Mouse (Mus musculus): ENCODE data around the gene Mta3. TPM values are rescaled to one million over a fixed set of nuclear protein-coding genes. Genes with fewer than 3 reads are reported as not detected.

Mta3 gene
- polyA plus RNA-seq, 1 experiment: 12.9 TPM

DNA sequence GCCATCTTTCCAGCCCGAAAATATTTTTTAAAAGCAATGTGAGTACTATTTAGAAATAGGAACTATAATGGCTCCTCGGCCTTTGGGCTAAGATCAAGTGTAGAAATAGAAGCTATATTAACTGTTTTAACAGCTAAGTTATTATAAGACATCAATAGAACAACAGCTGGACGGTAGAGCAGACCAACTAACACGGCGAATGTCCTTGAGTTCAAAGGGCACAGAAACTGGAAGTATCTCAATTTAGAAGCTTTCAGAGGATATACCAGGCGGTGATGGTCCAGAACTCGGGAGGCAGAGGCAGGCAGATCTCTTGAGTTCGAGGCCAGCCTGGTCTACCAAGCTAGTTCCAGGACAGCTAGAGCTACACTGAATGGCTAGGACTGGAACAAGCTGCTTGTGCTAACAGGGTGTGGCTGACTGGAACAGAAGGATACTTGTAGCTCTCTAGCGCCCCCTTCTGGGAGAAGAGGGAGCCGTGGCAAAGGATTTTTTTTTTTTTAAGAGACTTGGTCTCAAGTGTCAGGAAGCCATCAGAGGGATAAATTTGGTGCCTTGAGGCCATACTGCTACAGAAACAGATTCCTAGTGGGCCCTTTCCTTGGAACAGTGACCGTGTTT is 101.9 kb downstream of the Mta3 start:
- Histone ChIP-seq H3K4me1 (ENCODE audit: control insufficient read depth) (peaks cover 63% of the 10 kb centered on the region), H3K27me3 (ENCODE audit: control insufficient read depth) (no peaks in the 10 kb centered on the region), H3K9me3 (ENCODE audit: control insufficient read depth, low read length) (no peaks in the 10 kb centered on the region), H3K4me3 (replicated peaks) (no peak overlapping the region), H3K36me3 (ENCODE audit: control insufficient read depth) (peaks cover 77% of the 10 kb centered on the region)
- TF ChIP-seq TAL1 (IDR thresholded peaks at IDR 0.05; ENCODE audit: low read length) (no peak), GATA1 (IDR thresholded peaks at IDR 0.05; ENCODE audit: low read length) (no peak)

DNA sequence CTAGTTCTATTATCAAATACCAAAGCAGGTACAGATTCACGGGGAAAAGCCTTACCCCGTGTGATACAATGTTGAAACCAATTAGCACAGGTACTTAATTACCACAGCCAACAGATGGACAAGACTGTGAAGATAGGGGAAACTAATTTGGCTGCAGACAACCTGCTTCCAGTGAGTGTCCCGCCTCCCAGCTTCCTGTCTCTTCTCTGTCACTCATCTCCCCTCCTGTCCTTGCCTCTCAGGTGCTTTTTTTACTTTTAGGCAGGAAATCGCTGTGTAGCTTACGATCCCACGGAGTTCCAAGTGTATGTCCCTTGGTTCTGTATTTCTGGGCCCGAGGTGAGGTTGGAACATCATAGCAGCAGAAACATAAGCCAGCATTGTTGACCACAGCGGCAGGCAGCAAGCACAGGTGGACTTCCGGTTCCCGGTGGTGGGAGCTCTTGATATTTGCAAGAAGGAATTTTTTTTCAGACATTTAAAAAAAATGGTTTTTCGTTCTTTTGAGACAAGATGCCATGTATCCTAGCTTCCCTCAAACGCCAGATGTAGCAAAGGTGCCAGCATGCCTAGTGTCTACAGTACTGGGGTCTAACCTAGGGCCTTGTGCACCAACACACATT is 102.6 kb downstream of the Mta3 start:
- H3K9me3 ChIP-seq (ENCODE audit: control insufficient read depth, low read length): no peaks in the 10 kb centered on the region
- H3K4me1 ChIP-seq (ENCODE audit: control insufficient read depth): peaks cover 69% of the 10 kb centered on the region
- peak overlapping the region; percentile 59 for H3K4me3 ChIP-seq (replicated peaks)
- H3K27me3 ChIP-seq (ENCODE audit: control insufficient read depth): no peaks in the 10 kb centered on the region
- H3K36me3 ChIP-seq (ENCODE audit: control insufficient read depth): peaks cover 75% of the 10 kb centered on the region
- TF ChIP-seq TAL1 (IDR thresholded peaks at IDR 0.05; ENCODE audit: low read length) (no peak), GATA1 (IDR thresholded peaks at IDR 0.05; ENCODE audit: low read length) (no peak)

DNA sequence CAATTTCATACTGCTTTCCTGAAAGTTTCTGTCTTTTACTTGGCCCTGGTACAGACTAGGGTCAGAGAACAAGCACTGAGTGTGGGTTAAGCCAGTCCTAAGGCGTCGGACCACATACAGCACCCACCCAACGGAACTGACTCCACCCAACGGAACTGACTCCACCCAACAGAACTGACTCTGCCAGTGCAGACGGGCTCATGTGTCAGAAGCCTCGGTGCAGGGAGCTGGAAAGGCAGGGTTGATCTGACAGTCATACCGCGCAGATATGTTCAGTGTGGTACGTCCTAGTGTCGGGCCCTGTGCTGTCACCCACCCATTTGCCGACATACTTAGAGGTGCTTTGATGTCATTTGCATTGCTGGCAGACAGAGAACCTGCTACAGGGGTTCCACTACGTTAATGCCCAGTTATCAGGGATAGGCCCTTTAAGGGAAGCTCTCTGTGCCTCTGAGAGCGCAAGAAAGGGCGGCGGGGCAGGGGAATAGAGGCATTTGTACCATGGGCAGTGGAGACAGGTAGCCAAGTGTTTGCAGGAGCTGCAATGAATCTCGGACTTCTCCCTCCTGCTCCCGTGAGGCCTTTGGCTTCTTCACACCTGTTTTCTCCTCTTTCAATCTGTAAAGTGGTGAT is 103.3 kb downstream of the Mta3 start:
- Histone ChIP-seq H3K27me3 (ENCODE audit: control insufficient read depth) (no peaks in the 10 kb centered on the region), H3K4me1 (ENCODE audit: control insufficient read depth) (peaks cover 75% of the 10 kb centered on the region), H3K4me3 (replicated peaks) (peak overlapping the region; percentile 59), H3K9me3 (ENCODE audit: control insufficient read depth, low read length) (no peaks in the 10 kb centered on the region), H3K36me3 (ENCODE audit: control insufficient read depth) (peaks cover 69% of the 10 kb centered on the region)
- TF ChIP-seq GATA1 (IDR thresholded peaks at IDR 0.05; ENCODE audit: low read length) (no peak), TAL1 (IDR thresholded peaks at IDR 0.05; ENCODE audit: low read length) (no peak)

DNA sequence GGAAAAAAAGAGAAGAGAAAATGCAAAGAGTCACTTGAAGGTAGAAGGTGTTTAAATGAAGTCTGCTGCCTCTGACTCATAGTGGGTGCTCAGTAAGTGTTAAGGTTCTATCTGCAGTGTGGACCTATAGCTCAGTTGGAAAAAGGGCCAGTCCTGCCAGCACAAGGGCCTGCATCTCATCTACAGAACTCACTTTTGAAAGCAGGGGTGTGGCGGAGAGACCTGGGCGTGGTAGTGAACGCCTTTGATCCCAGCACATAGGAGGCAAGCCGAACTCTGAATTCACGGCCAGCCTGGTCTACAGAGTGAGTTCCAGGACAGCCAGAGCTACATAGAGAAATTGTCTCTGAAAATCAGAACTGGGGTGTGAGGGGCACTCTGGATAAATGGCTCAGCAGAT is 104.3 kb downstream of the Mta3 start:
- Histone ChIP-seq H3K4me1 (ENCODE audit: control insufficient read depth) (peaks cover 75% of the 10 kb centered on the region), H3K27me3 (ENCODE audit: control insufficient read depth) (no peaks in the 10 kb centered on the region), H3K36me3 (ENCODE audit: control insufficient read depth) (peaks cover 62% of the 10 kb centered on the region), H3K9me3 (ENCODE audit: control insufficient read depth, low read length) (no peaks in the 10 kb centered on the region), H3K4me3 (replicated peaks) (peak overlapping the region; percentile 59)
- TF ChIP-seq GATA1 (IDR thresholded peaks at IDR 0.05; ENCODE audit: low read length): no peak
- no peak for TF ChIP-seq TAL1 (IDR thresholded peaks at IDR 0.05; ENCODE audit: low read length)

DNA sequence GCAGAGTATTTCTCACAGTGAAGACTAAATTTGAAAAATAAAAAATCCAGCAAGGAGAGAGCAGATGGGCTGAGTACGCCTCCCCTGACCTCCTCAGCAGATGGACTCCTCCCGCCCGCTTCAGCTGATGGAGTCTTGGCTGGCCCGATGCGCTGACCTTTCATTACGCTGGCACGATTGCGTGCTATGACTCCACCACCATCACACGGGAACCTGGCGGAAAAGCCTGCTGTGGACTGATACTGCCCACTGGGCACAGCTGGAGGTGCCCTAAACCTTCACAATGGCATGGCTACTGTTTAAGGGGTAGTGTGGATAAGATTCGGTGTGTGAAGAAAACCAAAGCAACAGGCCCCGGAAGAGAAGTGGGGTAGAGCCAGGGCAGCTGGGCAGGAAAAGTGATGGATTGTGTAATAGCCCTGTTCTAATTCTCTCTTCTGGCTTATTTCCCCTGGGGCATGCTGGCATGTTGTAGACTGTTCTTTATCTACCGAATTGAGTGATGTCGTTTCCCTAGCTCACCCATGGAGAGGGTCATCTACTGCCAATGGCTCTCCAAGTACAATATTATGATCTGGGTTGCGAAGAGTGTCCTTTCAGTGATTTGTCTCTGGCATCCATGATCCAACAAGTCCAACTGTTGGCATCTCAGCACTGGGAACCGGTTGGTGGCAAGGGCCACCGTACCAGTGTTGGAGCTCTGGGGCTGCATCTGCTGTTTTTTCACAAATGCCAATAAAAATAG is 106.4 kb downstream of the Mta3 start:
- TF ChIP-seq TAL1 (IDR thresholded peaks at IDR 0.05; ENCODE audit: low read length) (no peak), GATA1 (IDR thresholded peaks at IDR 0.05; ENCODE audit: low read length) (no peak)
- Histone ChIP-seq H3K4me3 (replicated peaks) (no peak overlapping the region), H3K36me3 (ENCODE audit: control insufficient read depth) (peaks cover 44% of the 10 kb centered on the region), H3K27me3 (ENCODE audit: control insufficient read depth) (no peaks in the 10 kb centered on the region), H3K9me3 (ENCODE audit: control insufficient read depth, low read length) (no peaks in the 10 kb centered on the region), H3K4me1 (ENCODE audit: control insufficient read depth) (peaks cover 64% of the 10 kb centered on the region)

DNA sequence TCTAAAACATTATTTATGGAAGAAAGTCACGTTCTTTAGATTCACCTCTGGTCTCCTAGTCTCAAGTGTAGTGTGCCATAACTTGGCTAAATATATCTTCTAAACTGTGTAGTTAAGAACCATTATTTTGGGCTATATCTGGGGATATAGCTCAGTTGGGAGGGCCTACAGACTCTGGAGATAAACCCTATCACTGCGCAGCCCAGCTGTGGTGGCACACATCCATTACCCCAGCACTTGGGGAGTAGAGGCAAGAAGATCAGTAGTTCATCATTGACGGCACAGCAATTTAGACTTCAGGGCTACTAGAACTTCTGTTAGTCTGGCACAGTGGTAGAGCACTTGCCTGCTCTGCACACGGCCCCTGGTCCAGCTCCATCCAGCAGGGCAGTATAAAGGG is 107.1 kb downstream of the Mta3 start:
- Histone ChIP-seq H3K4me3 (replicated peaks) (no peak overlapping the region), H3K9me3 (ENCODE audit: control insufficient read depth, low read length) (no peaks in the 10 kb centered on the region), H3K27me3 (ENCODE audit: control insufficient read depth) (no peaks in the 10 kb centered on the region), H3K4me1 (ENCODE audit: control insufficient read depth) (peaks cover 58% of the 10 kb centered on the region), H3K36me3 (ENCODE audit: control insufficient read depth) (peaks cover 44% of the 10 kb centered on the region)
- TF ChIP-seq GATA1 (IDR thresholded peaks at IDR 0.05; ENCODE audit: low read length) (no peak), TAL1 (IDR thresholded peaks at IDR 0.05; ENCODE audit: low read length) (no peak)

DNA sequence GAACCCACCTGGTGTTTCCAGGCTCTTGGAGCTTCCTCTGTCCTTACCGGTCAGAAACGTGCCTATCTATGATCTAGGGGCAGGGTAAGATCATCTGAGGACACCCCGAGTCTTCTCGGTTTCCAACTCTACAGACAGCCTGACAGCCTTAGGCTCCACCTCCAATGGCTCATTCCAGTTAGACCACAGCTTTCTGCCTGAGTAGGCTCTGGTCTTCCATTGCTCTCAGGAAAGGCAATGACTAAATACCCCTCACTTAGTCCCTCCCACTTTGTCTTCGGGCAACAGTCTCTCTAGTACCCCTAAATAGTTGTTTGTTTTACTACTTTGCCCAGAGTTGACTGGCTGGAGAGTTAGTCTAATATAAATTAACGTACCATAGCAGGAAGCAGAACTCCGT is 111.0 kb downstream of the Mta3 start:
- H3K9me3 ChIP-seq (ENCODE audit: control insufficient read depth, low read length): no peaks in the 10 kb centered on the region
- H3K27me3 ChIP-seq (ENCODE audit: control insufficient read depth): no peaks in the 10 kb centered on the region
- H3K36me3 ChIP-seq (ENCODE audit: control insufficient read depth): peaks cover 21% of the 10 kb centered on the region
- no peak for TF ChIP-seq TAL1 (IDR thresholded peaks at IDR 0.05; ENCODE audit: low read length)
- H3K4me1 ChIP-seq (ENCODE audit: control insufficient read depth): peaks cover 26% of the 10 kb centered on the region
- no peak overlapping the region for H3K4me3 ChIP-seq (replicated peaks)

DNA sequence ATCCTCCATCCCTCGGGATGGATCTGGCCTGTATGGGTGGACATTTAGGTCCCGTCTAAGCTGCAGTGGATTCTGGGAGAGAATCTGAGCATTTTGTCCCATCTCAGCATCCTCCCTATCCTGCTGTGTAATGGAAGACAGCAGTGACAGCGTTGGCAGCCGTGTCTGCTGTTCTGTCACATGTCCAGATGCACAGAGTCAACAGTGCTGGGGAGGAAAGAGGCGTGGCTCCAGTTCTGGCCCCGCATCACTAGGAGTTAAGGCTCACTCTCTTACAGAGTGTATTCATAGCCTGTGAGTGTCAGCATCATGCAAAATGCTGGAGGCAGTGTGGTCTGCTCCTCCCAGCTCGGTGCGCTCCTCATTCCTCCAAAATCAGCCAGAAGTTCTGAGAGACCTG is 113.5 kb downstream of the Mta3 start:
- H3K9me3 ChIP-seq (ENCODE audit: control insufficient read depth, low read length): no peaks in the 10 kb centered on the region
- peaks cover 9% of the 10 kb centered on the region for H3K36me3 ChIP-seq (ENCODE audit: control insufficient read depth)

DNA sequence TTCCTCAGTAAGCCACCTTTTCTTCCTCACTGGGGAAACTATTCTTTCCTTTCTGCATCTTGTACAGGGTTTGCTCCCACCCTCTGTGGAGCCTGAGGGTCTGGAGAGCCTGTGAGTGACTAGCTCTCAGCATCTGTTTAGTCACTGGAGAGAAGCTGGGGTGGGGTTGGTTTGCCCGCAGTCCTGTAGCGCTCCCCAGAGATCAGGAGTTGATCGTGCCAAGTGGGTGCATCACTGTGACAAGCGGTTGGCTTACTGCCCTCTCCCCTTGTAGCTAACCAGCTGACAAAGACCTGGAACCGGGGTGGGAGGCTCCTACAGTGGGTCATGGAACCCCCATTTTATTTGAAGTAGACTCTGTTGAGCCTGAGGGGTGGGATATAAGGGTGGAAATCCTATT is 114.7 kb downstream of the Mta3 start:
- no peak for TF ChIP-seq GATA1 (IDR thresholded peaks at IDR 0.05; ENCODE audit: low read length)
- no peak for TF ChIP-seq TAL1 (IDR thresholded peaks at IDR 0.05; ENCODE audit: low read length)
- Histone ChIP-seq H3K36me3 (ENCODE audit: control insufficient read depth) (peaks cover 7% of the 10 kb centered on the region), H3K4me1 (ENCODE audit: control insufficient read depth) (peaks cover 7% of the 10 kb centered on the region), H3K4me3 (replicated peaks) (no peak overlapping the region), H3K27me3 (ENCODE audit: control insufficient read depth) (no peaks in the 10 kb centered on the region), H3K9me3 (ENCODE audit: control insufficient read depth, low read length) (no peaks in the 10 kb centered on the region)

More for the DNA sequence above, 113.5 kb downstream of the Mta3 start:
- H3K4me3 ChIP-seq (replicated peaks): no peak overlapping the region
- H3K27me3 ChIP-seq (ENCODE audit: control insufficient read depth): no peaks in the 10 kb centered on the region
- H3K4me1 ChIP-seq (ENCODE audit: control insufficient read depth): peaks cover 7% of the 10 kb centered on the region
- TF ChIP-seq TAL1 (IDR thresholded peaks at IDR 0.05; ENCODE audit: low read length) (no peak), GATA1 (IDR thresholded peaks at IDR 0.05; ENCODE audit: low read length) (no peak)
